Mouse (Mus musculus) c-Kit-positive CD71-positive TER-119-negative erythroid progenitor cells, embryonic 14.5 days (primary cell): Measurements from ENCODE around the gene Gas2.

Experiments
- DNase-seq: peaks from one replicate; pipeline ENCODE4 v3.0.0-alpha.2; 2013; ENCODE audit warnings: low read depth

Gas2 gene

DNA sequence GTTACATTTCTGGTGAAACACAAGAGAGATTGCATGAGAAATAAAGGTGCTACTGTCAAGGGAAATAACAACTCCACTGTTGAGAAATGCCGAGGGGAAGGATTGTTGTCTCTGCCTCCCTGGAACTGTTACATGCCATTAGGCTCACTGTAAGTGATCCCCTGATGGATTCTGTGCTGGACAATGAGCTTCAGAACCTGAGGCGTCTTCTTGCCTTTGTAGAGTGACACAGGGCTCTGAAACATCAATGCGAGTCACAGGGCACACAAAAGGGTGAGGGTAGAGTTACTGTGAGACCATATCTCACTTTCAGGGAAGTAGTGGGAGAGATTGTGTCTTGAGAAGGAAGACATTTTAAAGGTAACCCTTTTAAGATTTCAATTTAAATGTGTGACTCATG lies 23.5 kb downstream of the Gas2 start:
- no peak for DNase-seq

- no peak for DNase-seq
These were observed 26.1 kb downstream of the Gas2 start for GRCm38 (mm10) chr7:51887678-51888567.

GRCm38 (mm10) chr7:51889601-51890000 lies 27.8 kb downstream of the Gas2 start:
- no peak for DNase-seq

DNA sequence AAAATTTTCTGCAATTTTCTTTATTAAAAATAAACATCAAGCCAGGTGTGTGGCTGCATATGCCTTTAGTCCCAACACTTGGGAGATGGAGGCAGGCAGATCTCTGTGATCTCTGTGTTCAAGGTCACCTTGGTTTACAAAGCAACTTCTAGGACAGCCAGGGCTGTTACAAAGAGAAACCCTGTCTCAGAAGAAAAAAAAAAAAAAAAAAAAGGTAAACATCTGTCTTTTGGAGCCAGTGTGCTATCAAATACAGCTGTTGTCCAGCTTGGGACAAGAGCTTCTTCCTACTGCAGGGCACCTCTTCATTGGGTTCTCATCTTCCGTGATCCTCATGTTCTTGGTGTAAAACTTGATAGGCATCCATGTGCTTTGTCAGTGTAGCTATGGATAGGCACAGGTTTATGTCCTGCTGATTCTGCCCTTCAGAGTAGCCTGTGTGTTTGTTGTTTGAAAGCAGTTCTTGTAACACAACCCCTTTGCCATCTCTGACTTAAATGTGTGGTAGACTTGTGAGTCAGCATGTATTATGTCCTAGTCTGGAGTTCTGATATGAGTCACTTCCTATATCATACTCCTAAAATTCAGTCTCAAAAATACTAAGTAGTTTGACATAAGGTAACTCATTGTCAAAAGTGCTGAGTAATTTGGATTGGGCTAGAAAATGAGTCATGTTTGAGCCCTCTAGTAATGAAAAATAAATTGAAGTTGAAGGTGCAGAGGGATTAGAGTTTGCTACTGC lies 30.6 kb downstream of the Gas2 start:
- DNase-seq: no peak

DNA sequence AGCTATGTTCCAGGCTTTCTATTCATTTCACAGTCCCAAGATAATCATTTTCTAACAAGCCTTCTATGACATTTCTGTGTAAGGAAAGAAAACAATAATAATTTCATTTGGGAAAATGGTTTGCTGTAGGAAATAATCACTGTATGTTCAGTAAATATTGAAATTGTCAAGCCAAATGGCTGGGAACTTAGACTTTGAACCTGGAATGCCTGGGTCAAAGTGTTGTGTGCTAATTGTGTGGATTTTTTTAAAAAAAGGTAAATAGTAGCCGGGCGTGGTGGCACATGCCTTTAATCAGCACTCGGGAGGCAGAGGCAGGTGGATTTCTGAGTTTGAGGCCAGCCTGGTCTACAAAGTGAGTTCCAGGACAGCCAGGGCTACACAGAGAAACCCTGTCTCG lies 31.2 kb downstream of the Gas2 start:
- DNase-seq: no peak

- DNase-seq: no peak
These were observed 32.5 kb downstream of the Gas2 start for GRCm38 (mm10) chr7:51894133-51894801.

- DNase-seq: no peak
These were observed 33.1 kb downstream of the Gas2 start for GRCm38 (mm10) chr7:51894939-51895338.

GRCm38 (mm10) chr7:51899066-51899465 lies 37.3 kb downstream of the Gas2 start:
- DNase-seq: no peak

DNA sequence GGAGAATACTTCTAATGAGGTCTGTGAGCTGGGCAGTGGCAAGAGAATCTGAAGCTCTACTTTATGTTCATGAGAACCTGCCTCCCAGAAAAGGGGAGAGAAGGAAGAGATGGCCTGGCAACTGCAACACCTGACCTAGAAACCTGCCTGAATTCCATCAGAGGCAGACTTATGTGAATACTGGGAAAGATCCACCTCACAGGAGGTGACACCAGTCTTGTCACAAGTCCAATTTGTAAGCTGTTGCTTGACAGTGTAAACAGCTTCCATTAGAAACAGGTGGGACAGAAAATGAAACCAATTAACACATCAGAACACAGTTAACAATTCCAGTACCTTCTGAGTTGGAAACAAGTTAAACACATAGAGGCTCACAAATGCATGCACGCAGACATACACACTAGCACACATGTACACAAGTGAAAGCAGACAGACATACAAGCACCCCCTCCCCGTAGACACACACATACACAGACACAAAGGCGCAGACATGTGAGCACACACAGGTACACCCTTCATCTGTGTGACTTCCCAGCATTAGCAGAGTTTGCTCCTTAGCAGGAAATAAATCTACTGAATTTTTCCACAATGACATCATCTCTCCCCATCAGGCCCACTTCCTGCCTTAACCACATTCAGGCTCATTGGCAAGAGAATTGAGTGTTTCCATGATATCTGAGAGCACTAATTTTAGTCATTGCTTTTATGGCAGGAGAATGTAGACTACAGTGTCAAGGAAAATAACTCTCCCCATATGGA lies 51.7 kb downstream of the Gas2 start:
- no peak for DNase-seq

DNA sequence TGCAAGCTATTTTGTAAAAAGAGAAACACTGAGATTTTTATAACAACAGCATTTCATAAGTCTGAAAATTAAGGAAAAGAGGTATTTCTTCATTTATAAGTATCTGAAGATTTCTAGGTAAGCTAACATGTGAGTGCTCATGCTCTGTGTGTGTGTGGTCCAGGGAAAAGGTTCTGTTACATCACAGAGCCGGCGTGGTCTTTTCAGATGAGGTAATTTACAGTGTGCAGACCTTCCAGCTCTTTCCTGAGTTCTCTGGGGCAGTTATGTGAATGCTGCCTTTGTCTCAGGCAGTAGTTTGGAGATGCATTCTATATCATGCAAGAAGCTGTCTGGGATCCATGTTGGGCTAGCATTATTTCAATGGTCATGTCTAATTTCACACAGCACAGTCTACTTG lies 52.3 kb downstream of the Gas2 start:
- DNase-seq: no peak

DNA sequence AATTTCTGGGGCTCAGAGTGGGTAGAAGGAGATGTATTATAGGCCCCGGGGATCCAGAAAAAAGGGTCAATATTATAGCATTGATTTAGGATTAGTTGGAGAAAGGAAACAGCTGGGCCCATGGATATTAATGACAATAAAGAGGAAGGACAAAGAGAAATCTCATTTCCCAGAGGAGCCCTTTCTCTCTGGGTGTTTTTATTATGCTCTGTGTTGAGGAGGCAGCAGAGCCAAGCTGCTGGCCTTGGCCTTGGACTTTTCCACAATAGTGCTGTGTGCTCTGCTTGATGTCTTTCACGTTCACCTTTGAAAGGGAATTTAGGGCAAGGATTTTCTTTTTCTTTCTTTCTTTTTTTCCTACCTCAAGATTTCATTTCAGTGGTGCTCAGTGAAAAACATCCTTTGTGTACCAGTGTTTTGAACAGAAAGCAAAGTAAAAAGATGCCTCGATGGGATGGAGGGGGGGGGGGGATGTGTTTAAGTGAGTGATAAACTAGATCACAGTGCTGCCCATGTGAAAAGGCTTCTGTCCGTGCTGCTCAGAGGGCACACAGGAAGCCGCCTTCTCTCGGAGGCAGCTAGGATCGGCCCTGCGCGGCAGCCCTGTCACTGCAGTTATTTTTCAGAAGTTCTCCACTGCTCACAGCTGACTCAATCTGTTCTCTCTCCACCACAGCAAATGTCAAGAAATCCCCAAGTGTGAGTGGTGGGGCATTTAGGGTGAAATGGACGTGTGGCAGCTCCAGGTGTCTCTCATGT lies 67.1 kb downstream of the Gas2 start:
- no peak for DNase-seq

- DNase-seq: no peak
These were observed 69.4 kb downstream of the Gas2 start for GRCm38 (mm10) chr7:51931217-51931616.

DNA sequence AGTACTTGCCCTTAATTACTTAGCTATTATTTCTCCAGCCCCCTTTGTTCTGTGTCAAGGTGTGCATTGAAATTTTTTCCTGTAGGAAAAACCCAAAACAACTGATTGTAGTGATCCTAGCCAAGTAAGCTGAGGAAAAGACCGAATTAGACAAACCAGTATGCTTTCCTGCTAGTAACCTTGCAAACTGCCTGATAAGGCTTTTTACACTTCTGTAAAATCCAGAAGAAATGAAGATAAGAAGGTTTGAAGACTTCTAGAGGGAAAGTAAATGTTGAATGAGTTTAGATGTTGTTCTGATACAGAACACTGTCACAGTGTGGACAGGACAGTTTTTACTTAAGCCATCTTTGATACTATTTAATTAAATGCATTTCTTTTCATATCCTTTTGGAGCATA lies 75.5 kb downstream of the Gas2 start:
- DNase-seq: no peak

DNA sequence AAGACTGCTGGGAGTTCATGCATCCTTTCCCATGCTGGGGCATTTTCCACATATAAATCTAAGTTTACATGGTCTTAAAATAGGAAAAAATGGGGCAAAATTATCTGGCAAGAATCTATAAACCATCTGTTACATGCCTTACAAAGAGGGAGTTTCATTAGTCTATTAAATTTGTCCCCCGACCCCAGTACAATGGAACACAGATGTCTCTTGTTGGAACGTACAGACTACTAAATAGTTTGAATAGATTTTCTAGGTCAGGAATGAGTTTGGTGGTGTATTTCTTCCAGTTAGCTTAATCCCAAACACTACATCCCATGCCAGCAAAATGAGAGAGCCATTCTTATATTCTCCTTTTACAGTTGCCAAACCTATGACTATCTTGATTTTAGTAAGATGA lies 78.6 kb downstream of the Gas2 start:
- no peak for DNase-seq

- DNase-seq: no peak
These were observed 93.7 kb downstream of the Gas2 start for GRCm38 (mm10) chr7:51955424-51956041.

DNA sequence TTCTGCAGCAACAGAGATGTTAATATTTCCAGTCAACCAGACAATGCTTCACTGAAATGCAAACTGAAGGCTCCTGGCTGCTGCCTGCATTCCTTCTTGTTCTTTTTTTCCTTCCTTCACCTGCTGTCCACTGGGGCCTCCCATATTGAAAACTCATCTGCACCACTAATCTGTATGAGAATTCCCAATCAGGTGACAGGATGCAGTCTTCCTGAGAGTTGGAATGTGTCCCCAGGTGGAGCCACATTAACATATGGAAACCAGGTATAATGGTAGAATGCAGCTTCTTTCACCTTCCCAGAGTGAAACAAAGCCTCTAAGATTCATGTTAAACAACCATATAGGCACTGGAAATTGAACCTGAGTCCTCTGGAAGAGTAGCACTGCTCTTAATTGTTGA lies 96.0 kb downstream of the Gas2 start:
- DNase-seq: no peak

GRCm38 (mm10) chr7:51960698-51961374 lies 99.0 kb downstream of the Gas2 start:
- no peak for DNase-seq

DNA sequence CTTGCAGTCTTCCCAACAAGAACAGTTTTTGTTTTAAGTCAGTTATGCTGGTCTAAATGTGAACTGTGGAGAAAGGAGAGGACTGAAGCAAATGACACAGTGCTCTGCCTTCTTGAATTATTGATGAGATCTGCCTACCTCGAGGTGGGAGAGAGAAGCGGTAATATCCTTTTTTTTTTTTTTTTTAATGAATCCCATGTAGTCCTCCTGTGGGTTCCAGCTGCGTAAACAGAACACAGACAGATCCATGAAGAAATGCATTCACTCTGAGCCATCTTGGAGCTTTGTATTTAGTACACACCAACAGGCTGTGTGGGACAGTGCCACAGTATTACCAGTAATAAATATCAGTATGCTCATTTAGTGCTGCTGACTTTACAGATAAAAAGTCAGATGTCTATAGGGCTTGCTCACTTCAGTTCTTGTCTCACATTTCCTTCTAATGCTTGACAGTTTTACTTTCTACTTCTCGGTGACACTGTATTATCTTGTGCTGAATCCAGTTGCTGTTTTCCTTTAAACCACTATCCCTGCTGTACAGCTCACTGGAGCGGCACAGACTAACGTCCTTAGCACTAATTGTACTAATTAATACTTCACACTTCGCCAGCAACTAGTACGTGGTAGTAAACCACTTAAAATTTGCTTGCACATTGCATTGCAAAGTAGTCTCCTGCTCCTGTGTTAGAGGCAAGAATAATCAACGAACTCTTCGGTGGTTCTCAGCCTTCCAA lies 100.6 kb downstream of the Gas2 start:
- DNase-seq: no peak

GRCm38 (mm10) chr7:51964681-51965080 lies 102.9 kb downstream of the Gas2 start:
- no peak for DNase-seq

DNA sequence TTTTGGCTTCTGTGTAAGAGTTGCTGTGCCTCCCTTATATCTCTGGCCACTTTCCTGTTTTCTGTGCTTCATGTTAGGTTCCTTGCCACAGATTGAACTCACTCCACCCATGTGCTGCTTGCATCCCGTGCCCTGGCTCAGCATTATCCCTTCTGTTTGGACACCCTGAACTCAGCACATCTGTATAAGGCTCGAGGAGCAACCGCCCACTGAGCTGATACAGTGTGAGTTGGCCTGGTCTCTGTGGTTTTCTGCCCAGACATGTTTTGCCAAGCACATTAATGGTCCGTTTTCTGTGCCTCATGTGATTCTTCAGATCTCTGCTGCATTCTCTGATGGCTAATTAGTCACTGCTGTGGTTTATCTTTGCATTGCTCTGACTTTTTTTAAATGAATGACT lies 105.8 kb downstream of the Gas2 start:
- no peak for DNase-seq
